Mouse (Mus musculus) stomach, postnatal 0 days (tissue): ENCODE measurements around the gene 4921539E11Rik. TPM values are rescaled to one million over a fixed set of nuclear protein-coding genes. Genes with fewer than 3 reads are reported as not detected.
A peak's percentile ranks its signal among the peaks of the same experiment; 100 is the strongest.

Source experiments
- ATAC-seq: fragments of 200-750 bp; cut with Nextera tagmentation; 2 replicates; pipeline ENCODE4 v1.8.0; 2017; ENCODE audit not compliant: low FRiP score, low TSS enrichment
- DNase-seq: peaks from one replicate; pipeline ENCODE4 v3.0.0-alpha.2; 2016; ENCODE audit warnings: low spot score
- H3K27ac ChIP-seq: fragments of 300-500 bp; sonication (generic); replicated peaks from 2 replicates; pipeline ENCODE4 v1.5.1; 2014; ENCODE audit warnings: mild to moderate bottlenecking, control low read depth
- H3K27me3 ChIP-seq: fragments of 300-500 bp; sonication (generic); 2 replicates; pipeline ENCODE4 v1.6.1; 2014; ENCODE audit warnings: low read length; ENCODE audit not compliant: control insufficient read depth, insufficient read depth
- H3K36me3 ChIP-seq: fragments of 300-500 bp; sonication (generic); 2 replicates; pipeline ENCODE4 v1.6.1; 2014; ENCODE audit warnings: low read length, mixed read lengths; ENCODE audit not compliant: control insufficient read depth, insufficient read depth
- H3K4me1 ChIP-seq: fragments of 300-500 bp; sonication (generic); replicated peaks from 2 replicates; pipeline ENCODE4 v1.6.1; 2014; ENCODE audit warnings: antibody characterized with exemption; ENCODE audit not compliant: control insufficient read depth, insufficient read depth
- H3K4me2 ChIP-seq: fragments of 300-500 bp; sonication (generic); replicated peaks from 2 replicates; pipeline ENCODE4 v1.6.1; 2014; ENCODE audit warnings: low read depth, mild to moderate bottlenecking, control low read depth, moderate library complexity
- H3K4me3 ChIP-seq: fragments of 300-500 bp; sonication (generic); 2 replicates; pipeline ENCODE4 v1.5.1; 2014; ENCODE audit warnings: low read depth, low read length, control low read depth
- H3K9ac ChIP-seq: fragments of 300-500 bp; sonication (generic); 2 replicates; pipeline ENCODE4 v1.6.1; 2014; ENCODE audit warnings: mild to moderate bottlenecking, low read length, control low read depth, mixed read lengths
- H3K9me3 ChIP-seq: fragments of 300-500 bp; sonication (generic); 2 replicates; pipeline ENCODE4 v1.6.1; 2016; ENCODE audit warnings: low read length; ENCODE audit not compliant: control insufficient read depth
- CTCF ChIP-seq: IDR thresholded peaks from 2 replicates; pipeline ENCODE4 v1.5.1; 2016; ENCODE audit warnings: antibody characterized with exemption, low read depth, mild to moderate bottlenecking, moderate library complexity
- EP300 ChIP-seq: optimal IDR thresholded peaks from 2 replicates; pipeline ENCODE3; 2016; ENCODE audit warnings: antibody characterized with exemption
- WGBS: fragments of 180-500 bp; shearing (Covaris S2); extraction: QIAGEN DNeasy Blood & Tissue Kit; methylation state at CpG from one replicate; pipeline ENCODE4 v1.1.7; 2014; 5-methylcytosine and 5-hydroxymethylcytosine counted together
- polyA plus RNA-seq: library from polyadenylated mRNA; unstranded; fragments of >200 nt; fragmentation: Nextera tagmentation; extraction: Ambion mirVana; gene quantifications from 2 replicates; pipeline ENCODE4 v1.2.1, GENCODE M21; 2015

Gene 4921539E11Rik
- not detected in 2 replicates for polyA plus RNA-seq

GRCm38 (mm10) chr4:103290763-103291162 lies at the start of gene 4921539E11Rik:
TSS of gene 4921539E11Rik (minus strand) at chr4:103290863.
- Histone ChIP-seq H3K4me2 (no peak within 1 kb of the TSS), H3K27ac (no peak within 1 kb of the TSS), H3K9ac (no peak within 1 kb of the TSS), H3K9me3 (no peaks in the 10 kb centered on the region), H3K4me1 (no peaks in the 10 kb centered on the region), H3K4me3 (no peak within 1 kb of the TSS), H3K27me3 (no peaks in the 10 kb centered on the region), H3K36me3 (no peaks in the 10 kb centered on the region)
- DNase-seq (no peak), ATAC-seq (no peak)
- WGBS, result 77% methylated on average over 2 of the region's 2 CpGs
- no peak for TF ChIP-seq CTCF
- TF ChIP-seq EP300, result no peak

- H3K27ac ChIP-seq, result no peak overlapping the region
- H3K9ac ChIP-seq, result no peak overlapping the region
- H3K9me3 ChIP-seq, result no peaks in the 10 kb centered on the region
- no peaks in the 10 kb centered on the region for H3K4me1 ChIP-seq
- TF ChIP-seq EP300 (no peak), CTCF (no peak)
- no peaks in the 10 kb centered on the region for H3K36me3 ChIP-seq
- no peak overlapping the region for H3K4me2 ChIP-seq
- no peak for ATAC-seq
- no peaks in the 10 kb centered on the region for H3K27me3 ChIP-seq
- WGBS, result 64% methylated on average over 5 of the region's 5 CpGs
- DNase-seq, result no peak
- H3K4me3 ChIP-seq, result no peak overlapping the region
These were observed 44.5 kb upstream of the 4921539E11Rik start for GRCm38 (mm10) chr4:103335134-103335533.

- ATAC-seq, result no peak
These were observed 38.7 kb upstream of the 4921539E11Rik start for GRCm38 (mm10) chr4:103329348-103329747.

GRCm38 (mm10) chr4:103326994-103327393 lies 36.3 kb upstream of the 4921539E11Rik start:
- DNase-seq (peak; percentile 28), ATAC-seq (no peak)
- Histone ChIP-seq H3K36me3 (no peaks in the 10 kb centered on the region), H3K4me2 (no peak overlapping the region), H3K4me1 (no peaks in the 10 kb centered on the region), H3K27me3 (no peaks in the 10 kb centered on the region), H3K9ac (no peak overlapping the region), H3K9me3 (no peaks in the 10 kb centered on the region), H3K27ac (no peak overlapping the region), H3K4me3 (no peak overlapping the region)
- TF ChIP-seq CTCF, result peak; percentile 58
- no peak for TF ChIP-seq EP300
- 74% methylated on average over 3 of the region's 3 CpGs for WGBS

More at GRCm38 (mm10) chr4:103329348-103329747, 38.7 kb upstream of the 4921539E11Rik start:
- no peak overlapping the region for H3K27ac ChIP-seq
- no peaks in the 10 kb centered on the region for H3K4me1 ChIP-seq
- 71% methylated on average over 6 of the region's 6 CpGs for WGBS
- H3K4me2 ChIP-seq, result no peak overlapping the region
- H3K9ac ChIP-seq, result no peak overlapping the region
- TF ChIP-seq EP300 (no peak), CTCF (no peak)
- H3K4me3 ChIP-seq, result no peak overlapping the region
- no peaks in the 10 kb centered on the region for H3K9me3 ChIP-seq
- DNase-seq, result no peak
- no peaks in the 10 kb centered on the region for H3K27me3 ChIP-seq
- no peaks in the 10 kb centered on the region for H3K36me3 ChIP-seq

- Histone ChIP-seq H3K4me3 (no peak overlapping the region), H3K27me3 (no peaks in the 10 kb centered on the region), H3K36me3 (no peaks in the 10 kb centered on the region), H3K9ac (no peak overlapping the region), H3K4me2 (no peak overlapping the region), H3K27ac (no peak overlapping the region), H3K9me3 (no peaks in the 10 kb centered on the region), H3K4me1 (no peaks in the 10 kb centered on the region)
- DNase-seq, result no peak
- TF ChIP-seq EP300 (no peak), CTCF (no peak)
- 38% methylated on average over 17 of the region's 17 CpGs for WGBS
- no peak for ATAC-seq
These were observed 34.2 kb upstream of the 4921539E11Rik start for GRCm38 (mm10) chr4:103324688-103325451.

- no peaks in the 10 kb centered on the region for H3K27me3 ChIP-seq
- DNase-seq, result no peak
- H3K9me3 ChIP-seq, result no peaks in the 10 kb centered on the region
- ATAC-seq, result no peak
- H3K36me3 ChIP-seq, result no peaks in the 10 kb centered on the region
- no peaks in the 10 kb centered on the region for H3K4me1 ChIP-seq
- no peak for TF ChIP-seq EP300
- no peak for TF ChIP-seq CTCF
- no peak overlapping the region for H3K9ac ChIP-seq
- no peak overlapping the region for H3K27ac ChIP-seq
- H3K4me2 ChIP-seq, result no peak overlapping the region
- no peak overlapping the region for H3K4me3 ChIP-seq
- 75% methylated on average over 6 of the region's 6 CpGs for WGBS
These were observed 30.8 kb upstream of the 4921539E11Rik start for GRCm38 (mm10) chr4:103321461-103321860.
